Comparison of ENCODE assay signal across 7 mouse cellular contexts in the genomic region with DNA sequence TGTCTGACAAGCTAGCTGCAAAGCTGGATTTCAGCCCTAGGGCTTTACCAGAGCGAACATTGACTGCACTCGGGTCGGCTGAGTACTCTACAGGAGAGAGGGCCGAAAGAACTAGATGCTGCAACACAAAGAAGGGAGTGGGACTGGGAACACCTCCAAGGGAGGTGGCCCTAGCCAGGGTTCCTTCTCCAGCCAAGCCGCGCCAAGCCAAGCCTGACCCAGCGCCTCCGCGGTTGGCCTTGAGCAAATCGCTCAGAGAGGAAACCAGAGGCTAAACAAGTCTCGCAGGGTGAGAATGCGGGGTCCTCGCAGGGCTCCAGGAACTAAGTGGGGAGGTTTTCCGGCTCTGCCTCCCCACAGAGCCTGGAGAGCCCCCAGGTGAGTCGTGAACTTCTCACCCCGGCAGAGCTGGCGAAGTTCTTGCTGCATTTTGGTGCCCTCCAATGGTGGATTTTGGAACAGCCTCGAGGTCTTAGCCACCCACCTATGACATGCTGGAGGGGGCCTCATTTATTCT. TPM values are rescaled to one million over a fixed set of nuclear protein-coding genes. Genes with fewer than 3 reads are reported as not detected.
A peak's percentile ranks its signal among the peaks of the same experiment; 100 is the strongest.
DNase-seq lines count a peak whose midpoint lies in the region; ATAC-seq and TF ChIP-seq lines count a peak whose summit lies in the region.

No protein-coding gene starts in this region.

- WGBS in intestine, postnatal 0 days = 3% methylated on average over 18 of the region's 18 CpGs
- WGBS in limb, embryonic 13.5 days = 4% methylated on average over 18 of the region's 18 CpGs
- WGBS in midbrain, embryonic 16.5 days = 4% methylated on average over 18 of the region's 18 CpGs

- H3K4me1 ChIP-seq in intestine, postnatal 0 days (replicated peaks; ENCODE audit: control insufficient read depth, insufficient read depth, low read length) = 0 out of 2 replicates have a peak, but pooled peaks cover 5% of the 10 kb centered on the region
- H3K4me1 ChIP-seq in limb, embryonic 13.5 days = peaks cover 25% of the 10 kb centered on the region
- peaks cover 13% of the 10 kb centered on the region for H3K4me1 ChIP-seq in midbrain, embryonic 16.5 days (ENCODE audit: control insufficient read depth, insufficient read depth, low read length)

- peak overlapping the region; percentile 74 for H3K4me2 ChIP-seq in intestine, postnatal 0 days (replicated peaks; ENCODE audit: low read depth)
- H3K4me2 ChIP-seq in limb, embryonic 13.5 days (replicated peaks) = peak overlapping the region; percentile 66
- H3K4me2 ChIP-seq in midbrain, embryonic 16.5 days (ENCODE audit: low read length) = peak overlapping the region; percentile 88

- H3K9ac ChIP-seq in intestine, postnatal 0 days (ENCODE audit: low read depth, low read length) = peak overlapping the region; percentile 42; the same call in 1 of the 2 replicates
- H3K9ac ChIP-seq in limb, embryonic 13.5 days = peak overlapping the region; percentile 46; the same call in 1 of the 2 replicates
- peak overlapping the region; percentile 59 for H3K9ac ChIP-seq in midbrain, embryonic 16.5 days (ENCODE audit: low read depth, low read length)

- H3K9me3 ChIP-seq in intestine, postnatal 0 days (ENCODE audit: control insufficient read depth) = no peaks in the 10 kb centered on the region
- no peaks in the 10 kb centered on the region for H3K9me3 ChIP-seq in limb, embryonic 13.5 days
- H3K9me3 ChIP-seq in midbrain, embryonic 16.5 days (replicated peaks; ENCODE audit: control insufficient read depth, low read length, poor library complexity, severe bottlenecking) = no peaks in the 10 kb centered on the region; the same call in 1 of the 2 replicates

- peak overlapping the region; percentile 36 for H3K4me3 ChIP-seq in intestine, postnatal 0 days (ENCODE audit: low read depth, low read length)
- H3K4me3 ChIP-seq in limb, embryonic 13.5 days = peak overlapping the region; percentile 37
- H3K4me3 ChIP-seq in midbrain, embryonic 16.5 days (ENCODE audit: low read depth, low read length) = peak overlapping the region; percentile 43

- peak; percentile 82 for TF ChIP-seq CTCF in intestine, postnatal 0 days (IDR thresholded peaks at IDR 0.05; ENCODE audit: low read depth)

- peak; percentile 89 for ATAC-seq in granulocyte monocyte progenitor cell, adult 5-6 weeks (replicated peaks; ENCODE audit: poor library complexity, severe bottlenecking)
- peak; percentile 42; the same call in 1 of the 2 replicates for ATAC-seq in intestine, postnatal 0 days
- peak; percentile 90 for ATAC-seq in limb, embryonic 13.5 days (ENCODE audit: low FRiP score, low read depth)
- ATAC-seq in midbrain, embryonic 16.5 days = peak; percentile 79

- no peaks in the 10 kb centered on the region for H3K36me3 ChIP-seq in intestine, postnatal 0 days (ENCODE audit: control insufficient read depth, insufficient read depth)
- H3K36me3 ChIP-seq in limb, embryonic 13.5 days = no peaks in the 10 kb centered on the region
- H3K36me3 ChIP-seq in midbrain, embryonic 16.5 days (ENCODE audit: control insufficient read depth, insufficient read depth, low read length) = no peaks in the 10 kb centered on the region

- no peak overlapping the region for H3K27ac ChIP-seq in intestine, postnatal 0 days (ENCODE audit: low read depth, low read length)
- peak overlapping the region; percentile 1; the same call in 1 of the 2 replicates for H3K27ac ChIP-seq in limb, embryonic 13.5 days
- no peak overlapping the region for H3K27ac ChIP-seq in midbrain, embryonic 16.5 days (ENCODE audit: low read length)

- peak; percentile 72 for DNase-seq in adrenal gland, adult 2 months
- DNase-seq in embryo, embryonic 11 days = peak; percentile 87
- peak; percentile 47 to 76 for DNase-seq in spleen, postnatal 10 days (ENCODE audit: low spot score in 2 of 2)

- no peaks in the 10 kb centered on the region for H3K27me3 ChIP-seq in intestine, postnatal 0 days (replicated peaks; ENCODE audit: control insufficient read depth, insufficient read depth, low read length)
- peaks cover 15% of the 10 kb centered on the region; the same call in 1 of the 2 replicates for H3K27me3 ChIP-seq in limb, embryonic 13.5 days
- H3K27me3 ChIP-seq in midbrain, embryonic 16.5 days (ENCODE audit: control insufficient read depth, insufficient read depth, low read depth, low read length) = no peaks in the 10 kb centered on the region

RNA-seq across cellular contexts. Expression of gene Drd3, which starts 48.0 kb away (rescaled TPM):
- total RNA-seq in adrenal gland, adult 2 months (2021) = not detected
- polyA plus RNA-seq in adrenal gland, adult 2 months (2012; rRNA removed) = 0.07 and 0.11 TPM in 2 replicates
- not detected in 2 replicates for total RNA-seq in granulocyte monocyte progenitor cell, adult 5-6 weeks (2014; fragmentation: Nextera tagmentation)
- total RNA-seq in granulocyte monocyte progenitor cell, adult 5-6 weeks (2017) = not detected in 2 replicates
- polyA plus RNA-seq in intestine, postnatal 0 days (2015; fragmentation: Nextera tagmentation; extraction: Ambion mirVana) = 0.13 TPM in 1 of 2 replicates, not detected in the other
- not detected in 2 replicates for polyA plus RNA-seq in limb, embryonic 13.5 days (2015; fragmentation: Nextera tagmentation; extraction: Ambion mirVana)
- not detected in 2 replicates for polyA plus RNA-seq in midbrain, embryonic 16.5 days (2015; fragmentation: Nextera tagmentation; extraction: Ambion mirVana)
